Comparison of ENCODE assay signal across 18 mouse cellular contexts in the genomic region with DNA sequence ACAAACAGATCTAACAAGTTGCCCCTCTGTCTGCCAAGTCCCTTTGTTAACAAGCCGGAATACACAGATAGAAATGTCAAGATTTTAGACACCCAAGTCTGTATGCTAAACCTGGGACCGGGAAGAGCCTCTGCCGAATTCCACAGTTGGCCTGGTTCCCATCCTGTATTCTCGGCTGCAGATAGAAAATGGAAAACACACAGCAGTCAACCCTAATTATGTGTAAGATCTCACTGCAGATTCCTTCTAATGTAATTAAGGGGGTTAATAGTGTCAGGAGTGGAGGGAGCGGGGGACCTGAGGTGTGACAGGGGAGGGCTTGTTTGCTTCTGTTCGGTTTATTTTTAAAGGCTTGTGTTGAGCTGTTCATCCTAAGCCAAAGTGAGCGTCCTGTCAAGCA. TPM values are rescaled to one million over a fixed set of nuclear protein-coding genes. Genes with fewer than 3 reads are reported as not detected.
A peak's percentile ranks its signal among the peaks of the same experiment; 100 is the strongest.
DNase-seq lines count a peak whose midpoint lies in the region; ATAC-seq and TF ChIP-seq lines count a peak whose summit lies in the region.
"Had no signal": no experiment of that assay in that cellular context is flagged by ENCODE, and none has a peak within 500 bp of the region (broad histone marks: within the 10 kb centered on the region; RNA-seq: fewer than 3 reads in every experiment).

No protein-coding gene starts in this region.

- TF ChIP-seq POLR2A in thymus, adult 2 months (IDR thresholded peaks at IDR 0.05; ENCODE audit: control insufficient read depth, extremely low read depth, insufficient read depth, low read length, poor library complexity): no peak
- no peak for TF ChIP-seq POLR2A in heart, adult 2 months (IDR thresholded peaks at IDR 0.05; ENCODE audit: insufficient read depth, low read depth, low read length)

- intact Hi-C loops in heart, adult 2 months (cut with DNase I): no loop called here

- no peak for TF ChIP-seq EP300 in heart, adult 2 months (IDR thresholded peaks at IDR 0.05; ENCODE audit: insufficient read depth, low read depth, low read length)

- no peak for ATAC-seq in forebrain, embryonic 11.5 days (replicated peaks; ENCODE audit: low FRiP score)
- ATAC-seq in hindbrain, postnatal 0 days: 0 out of 2 replicates have a peak, but pooled peaks have one; percentile 10
- no peak for ATAC-seq in hindbrain, embryonic 12.5 days (ENCODE audit: low FRiP score)
- ATAC-seq: intestine, embryonic 15.5 days; Patski had no signal

- H3K4me1 ChIP-seq in forebrain, embryonic 10.5 days: peaks cover 62% of the 10 kb centered on the region
- peaks cover 22% of the 10 kb centered on the region for H3K4me1 ChIP-seq in forebrain, embryonic 11.5 days (replicated peaks; ENCODE audit: control insufficient read depth, insufficient read depth, low read length)
- H3K4me1 ChIP-seq in hindbrain, postnatal 0 days (ENCODE audit: insufficient read depth, low read length): 0 out of 2 replicates have a peak, but pooled peaks cover 4% of the 10 kb centered on the region
- peaks cover 12% of the 10 kb centered on the region for H3K4me1 ChIP-seq in hindbrain, embryonic 12.5 days
- peaks cover 57% of the 10 kb centered on the region for H3K4me1 ChIP-seq in thymus, adult 2 months (replicated peaks; ENCODE audit: control insufficient read depth, insufficient read depth, low read length)
- H3K4me1 ChIP-seq in heart, adult 2 months (ENCODE audit: control insufficient read depth, insufficient read depth, low read length): no peaks in the 10 kb centered on the region
- H3K4me1 ChIP-seq: intestine, embryonic 15.5 days had no signal

- no peak overlapping the region for H3K4me2 ChIP-seq in forebrain, embryonic 11.5 days (ENCODE audit: low read depth, low read length, severe bottlenecking)
- no peak overlapping the region for H3K4me2 ChIP-seq in hindbrain, postnatal 0 days (ENCODE audit: low read depth, low read length)
- no peak overlapping the region for H3K4me2 ChIP-seq in hindbrain, embryonic 12.5 days (replicated peaks)
- H3K4me2 ChIP-seq: heart, embryonic 12.5 days; intestine, embryonic 15.5 days had no signal

- H3K36me3 ChIP-seq in forebrain, embryonic 10.5 days (replicated peaks): peaks cover 26% of the 10 kb centered on the region
- no peaks in the 10 kb centered on the region for H3K36me3 ChIP-seq in forebrain, embryonic 11.5 days (ENCODE audit: control insufficient read depth, insufficient read depth, low read length)
- H3K36me3 ChIP-seq in hindbrain, postnatal 0 days (ENCODE audit: insufficient read depth, low read length): no peaks in the 10 kb centered on the region
- H3K36me3 ChIP-seq in hindbrain, embryonic 12.5 days: no peaks in the 10 kb centered on the region
- H3K36me3 ChIP-seq in thymus, adult 2 months (ENCODE audit: control insufficient read depth, insufficient read depth, low read length): no peaks in the 10 kb centered on the region
- H3K36me3 ChIP-seq in heart, adult 2 months (ENCODE audit: control insufficient read depth, insufficient read depth, low read length): no peaks in the 10 kb centered on the region
- H3K36me3 ChIP-seq: G1E; heart, embryonic 12.5 days; hindbrain, embryonic 10.5 days; intestine, embryonic 15.5 days had no signal

- 60% methylated on average over 7 of the region's 7 CpGs for WGBS in forebrain, embryonic 10.5 days
- whole genome bisulfite sequencing in forebrain, embryonic 11.5 days: 51% methylated on average over 7 of the region's 7 CpGs
- WGBS in hindbrain, postnatal 0 days: 45% methylated on average over 7 of the region's 7 CpGs
- 77% methylated on average over 7 of the region's 7 CpGs for WGBS in hindbrain, embryonic 12.5 days
- WGBS in thymus, adult 2 months: 98% methylated on average over 7 of the region's 7 CpGs
- WGBS in heart, adult 2 months: 57% methylated on average over 7 of the region's 7 CpGs

- no peaks in the 10 kb centered on the region for H3K9me3 ChIP-seq in forebrain, embryonic 10.5 days
- no peaks in the 10 kb centered on the region for H3K9me3 ChIP-seq in forebrain, embryonic 11.5 days (ENCODE audit: control insufficient read depth, low read length)
- H3K9me3 ChIP-seq in hindbrain, postnatal 0 days (ENCODE audit: low read length): no peaks in the 10 kb centered on the region
- H3K9me3 ChIP-seq in hindbrain, embryonic 12.5 days (replicated peaks): no peaks in the 10 kb centered on the region
- H3K9me3 ChIP-seq: embryonic facial prominence, embryonic 10.5 days; heart, embryonic 12.5 days; hindbrain, embryonic 10.5 days; intestine, embryonic 15.5 days had no signal

- H3K9ac ChIP-seq in forebrain, embryonic 11.5 days (ENCODE audit: low read length): no peak overlapping the region
- no peak overlapping the region for H3K9ac ChIP-seq in hindbrain, postnatal 0 days (replicated peaks; ENCODE audit: low read length)
- no peak overlapping the region for H3K9ac ChIP-seq in hindbrain, embryonic 12.5 days
- H3K9ac ChIP-seq in heart, adult 2 months (ENCODE audit: low read depth, low read length): no peak overlapping the region
- H3K9ac ChIP-seq: heart, embryonic 12.5 days; intestine, embryonic 15.5 days had no signal

- no peak for DNase-seq in forebrain, embryonic 10.5 days (ENCODE audit: extremely low spot score, low spot score)
- DNase-seq in forebrain, embryonic 11.5 days (ENCODE audit: low spot score): no peak
- DNase-seq in hindbrain, postnatal 0 days (ENCODE audit: low spot score): no peak
- DNase-seq in thymus, adult 2 months: no peak
- no peak for DNase-seq in thymus, postnatal 4 days
- no peak for DNase-seq in heart, adult 2 months
- DNase-seq: adrenal gland, postnatal 14 days; B cell, adult 2 months; cerebellum, adult 2 months; cerebellum, postnatal 10 days; gastrocnemius, postnatal 14 days had no signal

- no peak overlapping the region for H3K4me3 ChIP-seq in forebrain, embryonic 10.5 days
- H3K4me3 ChIP-seq in forebrain, embryonic 11.5 days (ENCODE audit: low read depth, low read length): no peak overlapping the region
- no peak overlapping the region for H3K4me3 ChIP-seq in hindbrain, postnatal 0 days (ENCODE audit: low read length)
- no peak overlapping the region for H3K4me3 ChIP-seq in hindbrain, embryonic 12.5 days
- H3K4me3 ChIP-seq in thymus, adult 2 months (ENCODE audit: control insufficient read depth, insufficient read depth, low read length): no peak overlapping the region
- H3K4me3 ChIP-seq in heart, adult 2 months: no peak overlapping the region
- H3K4me3 ChIP-seq: embryonic facial prominence, embryonic 10.5 days; heart, embryonic 12.5 days; hindbrain, embryonic 10.5 days; intestine, embryonic 15.5 days had no signal

- H3K27me3 ChIP-seq in forebrain, embryonic 10.5 days (ENCODE audit: poor library complexity, severe bottlenecking): no peaks in the 10 kb centered on the region
- no peaks in the 10 kb centered on the region for H3K27me3 ChIP-seq in forebrain, embryonic 11.5 days (ENCODE audit: control insufficient read depth, insufficient read depth, low read length)
- no peaks in the 10 kb centered on the region for H3K27me3 ChIP-seq in hindbrain, postnatal 0 days (ENCODE audit: insufficient read depth, low read length)
- no peaks in the 10 kb centered on the region for H3K27me3 ChIP-seq in hindbrain, embryonic 12.5 days
- no peaks in the 10 kb centered on the region for H3K27me3 ChIP-seq in thymus, adult 2 months (ENCODE audit: control insufficient read depth, insufficient read depth, low read length)
- H3K27me3 ChIP-seq in heart, adult 2 months (ENCODE audit: control insufficient read depth, insufficient read depth, low read length): no peaks in the 10 kb centered on the region
- H3K27me3 ChIP-seq: heart, embryonic 12.5 days; intestine, embryonic 15.5 days; Patski had no signal

- peak overlapping the region; percentile 69; the same call in 1 of the 2 replicates for H3K27ac ChIP-seq in forebrain, embryonic 10.5 days
- no peak overlapping the region for H3K27ac ChIP-seq in forebrain, embryonic 11.5 days (ENCODE audit: low read depth, low read length)
- no peak overlapping the region for H3K27ac ChIP-seq in hindbrain, postnatal 0 days
- no peak overlapping the region for H3K27ac ChIP-seq in hindbrain, embryonic 12.5 days
- H3K27ac ChIP-seq in thymus, adult 2 months (ENCODE audit: control insufficient read depth, insufficient read depth, low read length): peak overlapping the region; percentile 92; the same call in 1 of the 2 replicates
- H3K27ac ChIP-seq in heart, adult 2 months: no peak overlapping the region
- H3K27ac ChIP-seq: hindbrain, embryonic 10.5 days; intestine, embryonic 15.5 days had no signal

- H3K79me2 ChIP-seq in heart, adult 2 months (replicated peaks; ENCODE audit: control insufficient read depth, insufficient read depth, low read length): no peaks in the 10 kb centered on the region

- TF ChIP-seq CTCF in hindbrain, postnatal 0 days (IDR thresholded peaks at IDR 0.05; ENCODE audit: low read depth): no peak
- no peak for TF ChIP-seq CTCF in thymus, adult 2 months (IDR thresholded peaks at IDR 0.05; ENCODE audit: borderline replicate concordance, control insufficient read depth, extremely low read depth, insufficient read depth, low read length, poor library complexity)
- no peak for TF ChIP-seq CTCF in heart, adult 2 months (IDR thresholded peaks at IDR 0.05)

RNA-seq across cellular contexts. Expression of a gene that starts 50.6 kb away (rescaled TPM):
- polyA plus RNA-seq in forebrain, embryonic 10.5 days (2016; fragmentation: Nextera tagmentation; extraction: Ambion mirVana): 48.3 and 50.7 TPM in 2 replicates
- 60.8 and 70.0 TPM in 2 replicates for polyA plus RNA-seq in forebrain, embryonic 11.5 days (2014; fragmentation: Nextera tagmentation; extraction: Ambion mirVana)
- total RNA-seq in hindbrain, postnatal 0 days (2014; rRNA removed): 5.6 and 7.2 TPM in 2 replicates
- 6.4 and 7.2 TPM in 2 replicates for polyA plus RNA-seq in hindbrain, postnatal 0 days (2015; fragmentation: Nextera tagmentation; extraction: Ambion mirVana)
- polyA plus RNA-seq in hindbrain, embryonic 12.5 days (2016; fragmentation: Nextera tagmentation; extraction: Ambion mirVana): 31.9 and 33.6 TPM in 2 replicates
- 279 and 361 TPM in 2 replicates for polyA plus RNA-seq in thymus, adult 2 months (2012; rRNA removed)
- total RNA-seq in heart, adult 2 months (2021): under 1 TPM; 0.23 to 0.34 TPM
- polyA plus RNA-seq in heart, adult 2 months (2012; rRNA removed): 0.88 and 1.5 TPM in 2 replicates
- polyA plus RNA-seq: G1E had no signal

Comparison
In these comparisons a context has a peak if more than half of its experiments do, and no peak if none do; other contexts are left out.
1. H3K27ac ChIP-seq: peak in forebrain, embryonic 10.5 days (single experiment) and thymus, adult 2 months (single experiment); none in forebrain, embryonic 11.5 days (single experiment), hindbrain, postnatal 0 days (single experiment), hindbrain, embryonic 12.5 days (single experiment) and heart, adult 2 months (single experiment).